Mouse (Mus musculus) layer of hippocampus, adult 11-12 months (tissue): ENCODE measurements at regions not wholly inside any gene's neighbourhood (a gene's known extent, or its start where the extent isn't known, plus 50 kb on each side); places are given as distances from the start of the nearest gene placed in this dataset.

Experiments used
- DNase-seq: peaks from one replicate; pipeline ENCODE4 v3.0.0; 2022; ENCODE audit warnings: low spot score

DNA sequence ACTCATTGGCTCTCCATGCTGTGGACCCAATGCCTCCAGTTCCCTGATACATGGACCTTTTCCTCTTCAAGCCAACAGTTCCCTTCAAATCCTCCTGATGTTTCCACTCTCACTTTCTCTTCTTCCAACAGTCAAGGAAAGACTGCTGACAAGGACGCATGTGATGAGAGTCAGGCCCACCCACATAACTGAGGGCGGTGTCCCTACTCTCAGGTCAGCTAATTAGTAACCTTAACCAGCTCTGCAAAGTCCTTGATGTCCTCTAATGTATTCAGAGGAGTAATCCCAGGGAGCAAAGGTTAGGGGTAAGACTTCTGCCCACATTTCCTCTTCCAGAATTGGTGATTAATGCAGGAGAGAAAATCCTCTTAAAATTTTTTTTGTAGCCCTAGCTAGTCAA is 139.7 kb downstream of the Ackr3 start:
- DNase-seq: no peak

DNA sequence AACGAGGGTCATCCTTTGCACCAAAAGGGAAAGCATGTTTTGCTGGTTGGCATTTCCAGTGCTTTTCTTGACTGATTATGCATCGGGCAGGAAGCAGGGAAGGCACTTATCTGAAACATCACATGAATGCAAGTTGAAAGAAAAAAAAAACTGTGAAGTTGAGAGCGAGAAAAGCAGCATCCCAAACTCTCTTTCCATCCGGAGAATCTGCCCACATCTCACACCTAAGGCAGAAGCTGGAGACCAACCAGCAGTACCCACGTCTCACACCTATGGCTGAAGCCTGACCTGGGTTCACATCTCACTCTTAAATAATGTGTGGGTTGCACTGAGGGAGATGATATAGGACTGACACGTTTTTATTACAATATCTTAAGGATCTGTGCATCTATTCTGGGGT is 143.3 kb downstream of the Ackr3 start:
- DNase-seq: no peak

DNA sequence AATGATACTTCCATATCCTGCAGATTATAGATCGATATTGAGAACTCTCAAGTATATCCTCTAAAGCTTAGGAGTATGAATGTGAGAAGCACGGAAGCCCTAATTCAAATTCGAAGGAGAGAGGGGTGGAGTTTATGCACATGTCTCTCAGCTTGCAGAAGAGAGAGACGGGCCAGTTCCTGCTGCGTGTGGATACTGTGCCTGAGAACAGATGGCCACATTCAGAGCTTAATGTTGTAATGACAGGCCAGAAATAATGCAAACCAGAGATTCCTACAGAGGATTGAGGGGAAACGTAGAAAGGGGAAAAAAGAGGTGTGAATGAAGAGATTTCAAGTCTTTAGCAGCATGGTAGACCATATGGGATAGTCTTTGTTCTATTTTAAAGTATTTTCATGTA is 145.8 kb downstream of the Ackr3 start:
- no peak for DNase-seq

DNA sequence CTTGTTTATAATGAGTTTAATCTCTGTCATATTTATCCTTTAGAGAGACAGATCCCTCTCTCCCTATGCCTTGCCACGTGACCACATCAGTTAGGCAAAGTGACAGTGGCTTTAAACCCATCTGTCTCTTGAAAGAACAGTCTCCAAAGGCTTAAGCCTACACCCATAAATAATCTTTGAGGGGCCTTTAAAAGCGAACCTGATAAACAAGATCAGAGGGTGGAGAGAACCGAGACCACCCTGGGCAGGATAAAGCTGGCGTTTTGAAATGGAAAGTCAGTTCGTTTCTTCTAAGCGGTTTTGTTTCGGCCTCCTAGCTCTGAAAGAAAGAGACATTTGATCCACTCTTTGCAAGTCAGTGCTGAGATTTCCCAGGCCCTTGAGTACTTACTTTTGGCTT is 149.5 kb downstream of the Ackr3 start:
- DNase-seq: no peak

DNA sequence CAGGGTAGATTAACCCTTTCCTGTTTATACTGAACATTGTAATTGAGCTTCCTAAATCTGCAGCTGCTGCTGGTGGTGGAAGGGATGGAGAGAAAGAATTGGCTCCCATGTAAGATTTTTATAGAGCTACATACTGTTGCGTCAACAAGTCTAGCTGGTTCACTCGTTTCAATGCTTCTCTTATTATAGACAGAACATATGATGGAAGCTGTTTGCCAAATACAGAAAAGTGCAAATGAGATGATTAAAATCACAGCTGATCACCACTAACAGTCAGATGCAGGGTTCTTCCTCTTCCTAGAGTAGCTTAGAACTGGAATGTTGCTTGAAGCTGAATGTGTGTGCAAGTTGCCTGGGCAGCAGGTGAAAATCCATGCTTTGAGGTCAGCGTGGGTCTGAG is 152.8 kb downstream of the Ackr3 start:
- no peak for DNase-seq

DNA sequence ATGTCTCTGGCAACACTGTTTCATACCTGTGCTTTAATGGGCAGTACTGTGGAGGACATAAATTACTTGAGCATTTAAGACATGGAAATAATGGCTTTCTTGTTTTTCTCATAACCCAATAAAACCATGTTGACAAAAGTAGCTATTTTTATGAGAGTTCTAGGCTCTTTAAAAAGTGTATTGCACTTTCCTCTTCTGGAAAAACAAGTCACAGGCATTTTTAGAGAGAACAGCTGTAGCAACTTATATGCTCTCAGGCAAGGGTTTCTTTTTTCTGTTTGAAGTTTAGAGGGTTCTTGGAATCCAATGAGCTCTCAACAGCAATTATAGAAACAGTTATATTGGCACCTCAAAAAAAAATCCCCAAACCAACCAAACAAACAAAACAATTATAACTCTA is 153.6 kb downstream of the Ackr3 start:
- no peak for DNase-seq

DNA sequence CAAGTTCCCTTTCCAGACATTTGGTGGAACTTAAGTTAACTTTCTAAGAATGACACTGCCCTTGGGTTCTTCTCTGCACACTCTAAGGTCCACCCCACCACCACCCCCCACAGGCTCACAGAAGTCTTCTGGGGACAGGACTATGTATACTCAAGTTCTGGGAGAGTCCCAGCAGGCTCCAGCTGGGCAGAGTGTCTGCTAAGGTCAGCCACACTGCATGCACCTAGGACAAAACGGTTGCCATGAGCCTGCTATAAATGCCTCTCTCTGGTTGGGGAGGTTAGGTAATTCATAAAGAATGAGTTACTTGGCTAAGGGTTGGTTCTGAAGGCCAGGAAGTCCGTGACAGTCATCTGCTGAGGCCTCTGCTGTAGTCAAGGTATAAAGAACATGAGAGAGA is 155.2 kb downstream of the Ackr3 start:
- DNase-seq: no peak

DNA sequence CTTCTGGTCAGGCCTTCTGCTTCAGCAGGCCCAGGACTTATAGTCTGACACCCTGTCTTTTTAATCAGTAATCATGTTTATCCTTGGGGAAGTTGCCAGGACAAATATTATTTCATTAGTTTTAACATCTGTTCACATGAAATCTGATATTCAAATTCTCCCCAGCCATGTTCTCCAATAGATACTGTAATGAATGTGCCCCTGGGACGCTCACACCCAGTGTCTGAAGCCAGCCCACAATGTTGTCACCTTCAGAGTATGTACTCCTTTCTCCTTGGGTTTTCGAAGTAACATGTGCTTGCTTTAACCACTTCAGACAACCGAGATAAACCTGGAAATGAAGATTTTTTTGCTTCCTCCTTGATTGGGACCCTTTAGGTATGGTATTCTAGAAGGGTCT is 156.3 kb downstream of the Ackr3 start:
- no peak for DNase-seq

DNA sequence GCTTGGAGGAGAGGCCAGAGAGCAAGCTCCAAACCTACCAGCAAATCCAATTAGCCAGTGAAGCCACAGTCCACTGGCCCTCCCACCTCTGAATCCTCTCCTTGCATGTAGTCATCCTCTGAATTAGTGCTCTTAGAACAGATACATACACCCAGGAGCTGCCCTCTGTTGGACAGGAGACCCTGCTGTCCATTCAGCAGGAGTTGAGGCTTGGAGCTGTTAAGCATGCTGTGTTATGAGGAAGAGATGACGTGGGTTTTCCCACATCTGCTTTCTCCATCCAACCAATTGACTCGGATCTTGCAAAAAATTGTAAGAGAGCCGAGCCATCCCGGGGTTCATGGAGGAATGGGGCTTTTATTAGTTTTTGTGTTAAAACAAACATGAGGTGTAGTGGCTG is 160.7 kb downstream of the Ackr3 start:
- DNase-seq: no peak

DNA sequence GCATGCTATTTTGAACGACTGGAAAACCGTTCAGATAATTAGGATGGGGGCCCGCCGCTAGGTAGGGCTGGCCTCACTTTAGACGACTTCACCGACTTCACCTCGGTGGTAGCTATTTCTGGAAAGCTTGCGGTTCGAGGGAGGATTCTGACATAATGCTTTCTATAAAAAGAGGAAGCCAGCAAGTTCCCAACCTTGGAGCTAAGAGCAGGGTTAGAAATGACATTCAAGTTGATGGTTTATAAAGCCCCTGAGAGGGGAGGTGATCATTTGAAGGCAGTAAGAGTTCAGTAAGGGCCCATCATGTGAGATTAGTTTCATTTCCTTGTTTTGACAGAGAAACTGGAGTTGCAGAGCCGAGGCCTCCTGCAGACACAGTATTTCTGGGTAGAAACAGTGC is 164.8 kb downstream of the Ackr3 start:
- DNase-seq: no peak

DNA sequence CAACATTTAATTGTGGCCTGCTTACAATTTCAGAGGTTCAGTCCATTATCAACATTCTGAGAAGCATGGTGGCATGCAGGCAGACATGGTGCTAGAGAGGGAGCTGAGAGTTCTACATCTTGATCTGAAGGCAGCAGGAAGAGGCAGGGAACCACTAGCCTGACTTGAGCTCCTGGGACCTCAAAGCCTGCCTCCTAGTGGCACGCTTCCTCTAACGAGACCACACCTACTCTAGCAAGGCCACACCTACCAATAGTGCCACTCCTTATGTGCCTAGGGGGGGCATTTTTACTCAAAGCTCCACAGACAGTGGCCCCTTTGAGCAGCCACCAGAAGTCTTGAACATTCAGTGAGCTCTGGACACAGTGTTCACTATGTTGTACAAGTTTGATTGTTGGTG is 165.5 kb downstream of the Ackr3 start:
- no peak for DNase-seq

DNA sequence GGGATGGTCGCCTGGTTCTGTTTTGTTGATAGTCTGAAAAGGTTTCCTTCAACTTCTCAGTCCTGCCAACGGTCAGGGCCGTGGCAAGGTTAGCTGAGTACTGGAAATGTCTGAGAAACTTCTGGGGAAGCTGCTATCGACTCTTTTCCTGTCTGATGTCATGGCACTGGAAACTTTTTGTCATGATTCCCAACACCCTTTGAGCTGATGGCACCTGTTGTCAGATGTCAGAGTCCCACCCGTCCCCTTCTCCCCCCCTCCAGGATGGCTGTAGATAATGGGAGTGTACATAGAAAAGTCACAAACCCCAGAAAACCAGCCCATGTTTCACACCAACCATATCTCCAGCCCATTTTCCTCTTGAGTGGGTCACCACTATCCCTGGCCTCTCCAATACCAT is 167.0 kb downstream of the Ackr3 start:
- DNase-seq: no peak

DNA sequence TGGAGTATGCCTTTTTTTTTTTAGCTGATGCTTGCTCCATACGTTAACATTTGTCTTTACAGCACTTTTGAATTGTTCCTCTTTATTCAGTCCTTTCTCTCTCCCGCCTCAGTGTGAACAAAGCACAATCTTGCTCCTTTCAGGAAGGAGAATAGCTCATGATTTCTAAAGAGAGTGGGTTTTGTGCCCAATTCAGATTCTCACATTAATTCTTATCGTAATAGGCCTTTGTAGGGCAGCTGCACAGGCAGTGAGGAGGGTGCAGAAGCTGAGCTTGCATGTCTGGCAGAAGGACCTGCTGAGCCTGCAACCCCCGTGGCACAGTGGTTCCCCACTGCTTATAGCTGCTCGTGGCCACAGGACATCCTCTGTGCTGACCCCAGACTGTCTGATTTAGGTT is 169.2 kb downstream of the Ackr3 start:
- no peak for DNase-seq

DNA sequence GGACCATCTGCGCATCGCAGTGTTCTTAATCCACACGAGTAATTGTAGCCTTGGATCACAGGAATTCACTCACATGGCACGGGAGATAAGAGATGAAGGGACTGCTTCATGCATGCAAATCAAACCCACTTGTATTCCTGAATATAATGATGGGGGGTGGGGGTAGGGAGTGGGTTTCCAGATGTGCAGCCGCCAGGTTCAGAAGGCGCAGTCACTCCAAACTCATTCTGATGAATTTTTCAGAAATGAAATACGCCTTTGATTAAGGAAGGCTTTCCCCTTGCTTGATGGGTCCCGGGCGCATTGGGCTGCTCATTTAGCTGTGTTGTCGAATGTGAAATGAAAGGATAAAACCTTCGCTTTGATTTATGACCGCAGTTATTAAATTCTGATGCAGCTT is 170.7 kb downstream of the Ackr3 start:
- no peak for DNase-seq

DNA sequence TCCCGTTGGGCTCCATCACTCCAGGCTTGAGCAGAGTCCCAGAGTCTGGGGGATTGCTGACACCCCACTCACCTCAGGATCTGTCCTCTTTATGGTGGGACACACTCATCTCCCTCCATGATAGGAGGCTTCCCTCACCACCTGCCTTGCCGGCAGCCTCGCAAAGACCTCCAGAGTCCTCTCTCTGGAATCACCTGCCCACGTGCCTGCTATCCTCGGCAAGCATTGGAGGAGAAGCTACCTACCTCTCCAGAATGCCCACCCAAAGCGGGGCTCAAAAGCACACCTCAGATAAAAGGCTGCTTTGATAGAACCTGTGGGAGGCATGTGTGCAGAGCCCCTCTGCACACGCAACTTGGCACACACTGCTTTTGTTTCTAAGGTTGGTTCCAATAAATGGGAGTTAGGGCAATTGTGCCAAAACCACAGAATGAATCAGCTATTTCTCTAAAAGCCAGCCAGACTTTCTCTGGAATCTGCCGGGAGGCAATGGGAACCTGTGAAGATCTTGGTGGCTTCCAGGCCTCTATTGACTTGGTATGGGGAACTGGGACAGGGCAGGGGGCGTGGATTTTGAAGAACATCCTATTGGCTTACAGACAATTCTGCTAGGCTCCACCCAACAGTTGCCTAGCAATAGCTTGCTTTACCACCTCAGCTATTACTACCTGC is 176.4 kb downstream of the Ackr3 start:
- DNase-seq: peak; percentile 37

DNA sequence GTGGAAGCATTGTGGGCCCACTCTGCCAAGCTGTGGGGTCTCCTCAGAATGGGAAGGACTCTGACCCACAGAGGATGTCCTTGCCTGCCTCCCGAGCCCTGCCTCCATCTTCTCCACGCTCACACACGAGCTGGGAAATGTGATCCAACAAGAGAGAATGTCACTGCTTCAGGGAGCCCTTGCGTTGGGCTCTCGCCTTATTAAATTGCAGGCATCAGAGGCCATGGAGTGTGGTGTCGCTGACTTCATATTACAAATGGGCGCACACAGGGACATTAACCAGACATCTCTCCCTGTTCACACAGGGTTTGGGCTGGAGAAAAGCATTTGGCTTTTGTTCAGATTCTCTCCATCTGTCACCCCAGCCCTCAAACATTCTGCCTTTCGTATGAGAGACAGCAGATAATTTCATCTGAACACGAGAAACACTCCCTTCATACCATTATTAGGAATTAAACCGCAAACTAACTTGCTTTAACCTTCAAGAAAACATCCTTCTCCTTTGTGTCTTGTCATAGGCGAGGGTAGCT is 179.2 kb downstream of the Ackr3 start:
- peak; percentile 45 for DNase-seq

DNA sequence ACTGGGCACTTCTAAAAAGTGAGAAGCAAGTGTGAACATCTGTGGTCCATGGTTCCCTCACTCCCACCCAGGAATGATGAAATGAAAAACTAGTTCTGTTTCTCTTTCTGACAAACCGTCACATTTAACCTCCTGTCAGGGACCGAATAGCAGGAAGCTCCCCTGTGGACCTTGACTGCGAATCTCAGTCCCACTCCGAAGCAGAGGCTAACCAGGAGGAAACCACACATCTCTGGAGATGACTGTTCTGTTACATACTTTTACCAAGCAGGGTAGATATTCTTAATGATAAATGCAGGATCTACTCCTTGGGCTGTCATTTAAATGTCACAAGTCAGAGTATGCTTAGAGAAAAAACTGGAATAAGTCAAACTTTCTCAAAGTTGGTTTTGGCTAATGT is 181.2 kb downstream of the Ackr3 start:
- no peak for DNase-seq

DNA sequence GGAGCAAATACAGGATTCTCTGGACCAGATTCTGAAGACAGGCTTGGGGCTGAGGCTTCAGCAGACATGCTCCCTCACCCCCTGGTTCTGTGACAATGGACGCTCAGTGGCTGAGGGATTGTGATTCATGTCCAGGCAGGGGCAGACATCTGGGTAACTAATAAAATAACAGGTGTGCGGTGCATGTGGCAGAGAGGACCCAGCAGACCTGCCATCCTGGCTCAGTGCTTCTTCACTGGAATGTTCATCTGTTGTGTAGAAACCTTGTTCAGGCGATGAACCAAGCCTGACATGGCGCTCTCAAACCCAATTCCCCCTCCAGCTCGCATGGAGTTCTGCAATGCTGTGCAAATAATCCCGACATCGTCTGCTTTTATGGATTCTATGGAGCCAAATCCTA is 183.0 kb downstream of the Ackr3 start:
- no peak for DNase-seq

DNA sequence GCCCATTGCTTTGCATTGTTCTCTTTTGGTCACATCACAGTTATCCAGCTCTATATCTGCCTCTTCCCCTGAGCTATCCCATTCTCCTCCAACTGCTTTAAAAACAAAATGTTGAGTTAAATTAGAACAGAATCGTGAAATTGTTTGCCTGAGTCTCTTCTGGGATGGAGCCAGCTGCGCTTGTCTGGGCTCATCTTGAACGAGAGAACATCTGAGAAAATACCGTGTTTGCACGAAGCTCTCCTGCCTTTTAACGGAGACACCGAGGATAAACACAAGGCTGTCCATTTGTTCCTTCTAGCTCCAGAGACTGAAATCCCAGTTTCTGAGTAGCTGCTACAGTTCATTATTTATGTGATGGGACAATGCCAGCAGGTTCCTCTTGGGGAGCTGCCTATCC is 186.6 kb downstream of the Ackr3 start:
- DNase-seq: peak; percentile 43

DNA sequence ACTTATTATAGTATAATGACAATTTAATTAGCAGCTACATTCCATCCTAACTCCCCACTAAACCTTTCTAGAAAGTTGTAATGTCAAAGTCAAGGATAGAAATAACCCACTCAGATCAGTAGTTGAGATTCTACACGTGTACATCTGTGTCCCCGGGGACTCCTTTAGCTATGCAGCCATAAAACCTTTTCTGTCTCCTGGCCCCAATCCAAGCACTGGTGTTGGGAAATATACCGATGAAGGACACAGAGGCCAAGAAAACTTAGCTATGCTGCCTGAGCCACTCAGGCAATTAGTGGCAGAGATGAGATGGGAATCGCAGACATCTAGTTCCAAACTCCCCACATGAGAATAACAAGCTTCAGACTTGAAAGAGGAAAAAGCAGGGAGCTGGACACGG is 190.1 kb downstream of the Ackr3 start:
- DNase-seq: no peak

DNA sequence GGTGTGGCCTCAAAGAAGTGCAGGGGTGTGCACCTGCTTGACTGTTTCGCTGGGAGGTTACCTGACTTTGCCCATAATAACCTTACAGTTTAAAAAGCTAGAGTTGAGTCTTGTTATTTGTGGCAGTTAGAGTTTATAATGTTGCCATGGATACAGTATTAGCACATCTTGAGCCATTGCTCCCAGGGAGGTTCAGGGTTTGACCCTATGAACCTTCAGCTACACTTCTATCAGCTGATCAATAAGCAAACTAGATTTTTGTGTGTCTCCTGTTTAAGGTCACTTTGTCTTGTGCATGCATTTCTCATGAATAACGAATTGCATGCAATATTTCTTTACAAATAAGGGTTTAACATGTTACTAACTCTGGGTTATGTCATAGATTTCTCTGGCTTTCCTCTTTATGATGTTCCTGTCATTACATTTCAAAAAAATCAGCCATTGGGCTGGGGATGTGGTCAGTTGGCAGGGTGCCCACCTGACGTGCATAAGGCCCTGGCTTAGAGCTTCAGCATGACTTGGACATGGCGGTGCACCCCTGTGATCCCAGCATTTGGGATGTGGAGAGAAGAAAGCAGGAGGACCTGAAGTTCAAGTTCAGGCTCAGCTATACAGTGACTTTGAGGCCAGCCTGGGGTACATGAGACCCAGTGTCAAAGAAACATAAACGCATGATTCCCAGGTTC is 191.7 kb downstream of the Ackr3 start:
- no peak for DNase-seq

DNA sequence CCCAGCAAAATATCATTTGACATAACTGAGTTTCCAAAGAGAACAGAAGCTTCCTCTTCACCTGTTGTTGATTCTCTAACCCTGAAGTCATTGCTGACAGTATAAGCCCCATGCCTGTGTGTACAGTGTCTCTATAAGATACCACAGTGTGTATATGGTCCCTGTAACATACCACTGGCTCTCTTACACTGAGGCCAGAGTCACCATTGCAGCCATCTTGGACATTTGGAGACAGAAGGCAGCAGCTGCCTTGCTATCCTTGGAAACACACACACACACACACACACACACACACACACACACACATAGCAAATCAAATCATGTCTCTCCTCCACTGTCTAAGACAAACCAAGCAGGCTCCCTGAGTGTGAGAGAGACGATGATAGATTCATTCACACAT is 192.9 kb downstream of the Ackr3 start:
- DNase-seq: no peak

DNA sequence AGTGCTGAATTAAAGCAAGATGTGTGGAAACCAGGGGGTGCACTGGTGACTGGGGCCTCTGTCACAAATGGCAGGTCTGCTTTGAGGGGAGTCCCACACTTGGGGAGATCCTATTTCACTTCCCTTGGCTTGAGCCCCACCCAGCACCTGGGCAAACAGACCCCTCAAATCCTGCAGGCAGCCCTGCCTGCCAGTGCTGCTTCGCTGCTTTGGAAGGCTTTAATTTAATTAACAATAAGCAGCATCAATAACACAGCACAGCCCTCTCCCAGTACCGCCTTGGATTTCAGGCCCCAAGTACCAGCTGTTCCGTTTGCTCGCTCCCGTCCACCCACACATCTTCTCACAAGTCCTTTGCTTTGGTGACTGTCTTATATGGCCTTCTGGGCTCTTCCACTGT is 193.6 kb downstream of the Ackr3 start:
- no peak for DNase-seq

DNA sequence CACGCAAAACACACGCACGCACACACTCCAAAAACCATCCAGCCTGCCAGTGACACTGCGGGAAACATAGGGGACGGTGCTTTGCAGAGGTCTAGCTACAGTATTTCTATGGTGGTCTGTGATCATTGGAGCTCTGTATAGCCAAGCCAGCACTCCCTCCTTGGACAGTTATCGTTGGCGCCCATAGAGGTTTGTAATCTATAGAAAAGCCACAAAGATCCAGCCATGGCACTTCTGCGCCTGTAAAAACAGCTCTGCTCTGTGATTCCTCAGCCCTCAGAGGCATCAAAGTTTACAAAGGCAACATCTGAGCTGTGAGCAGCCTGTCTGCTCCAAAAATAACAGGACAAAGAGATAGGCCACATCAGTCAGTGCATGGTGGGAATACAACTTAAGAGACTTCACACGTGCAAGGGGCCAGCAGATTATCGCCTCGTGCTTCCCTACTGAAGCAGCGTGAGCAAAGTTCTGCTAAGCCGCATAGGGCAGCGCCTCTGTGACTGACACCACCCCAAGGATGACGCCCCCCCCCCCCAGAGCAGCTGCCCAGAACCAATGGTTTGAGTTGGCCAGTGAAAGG is 194.7 kb downstream of the Ackr3 start:
- DNase-seq: no peak
